Mouse (Mus musculus) testis, adult 2 months (tissue): ENCODE results near the gene Slco4c1.

Experiments used
- CTCF ChIP-seq: fragments of 200-500 bp; IDR thresholded peaks from 2 replicates; pipeline ENCODE4 v1.5.1; 2012; ENCODE audit warnings: low read depth, mild to moderate bottlenecking, inconsistent platforms, low read length, moderate library complexity; ENCODE audit not compliant: control insufficient read depth, insufficient read depth, insufficient replicate concordance
- POLR2A ChIP-seq: fragments of 200-500 bp; IDR thresholded peaks from 2 replicates; pipeline ENCODE4 v1.6.1; 2012; ENCODE audit warnings: low read depth, mild to moderate bottlenecking, inconsistent platforms, low read length, moderate library complexity; ENCODE audit not compliant: control insufficient read depth

DNA sequence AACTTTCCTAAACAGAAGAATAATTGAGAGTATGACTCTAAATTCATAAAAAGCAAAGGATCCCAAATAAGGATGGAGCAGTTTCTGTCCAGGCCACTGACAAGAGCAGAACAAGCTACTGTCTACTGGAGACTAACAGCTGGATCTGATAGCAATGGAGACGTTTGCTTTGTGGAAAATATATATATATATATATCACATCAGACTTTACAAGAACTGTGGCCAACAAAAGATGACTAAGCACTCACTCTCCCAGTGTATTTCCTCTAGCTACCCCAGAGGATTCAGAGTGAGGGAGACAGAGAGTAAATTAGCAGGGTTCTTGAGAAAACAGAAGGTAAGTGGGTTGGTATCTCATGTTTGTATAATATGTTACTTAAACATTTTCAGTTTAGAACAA, 105.4 kb downstream of the Slco4c1 start:
- no peak for TF ChIP-seq POLR2A
- TF ChIP-seq CTCF: no peak
